Comparison of ENCODE assay signal across 10 mouse cellular contexts in genomic region chr7:141230570-141230969, GRCm38 (mm10). TPM values are rescaled to one million over a fixed set of nuclear protein-coding genes. Genes with fewer than 3 reads are reported as not detected.
DNase-seq lines count a peak whose midpoint lies in the region; ATAC-seq and TF ChIP-seq lines count a peak whose summit lies in the region.
"Had no signal": no experiment of that assay in that cellular context is flagged by ENCODE, and none has a peak within 500 bp of the region (broad histone marks: within the 10 kb centered on the region; RNA-seq: fewer than 3 reads in every experiment).

No protein-coding gene starts in this region.

- no peak overlapping the region for H3K9ac ChIP-seq in forebrain, embryonic 13.5 days
- H3K9ac ChIP-seq in forebrain, embryonic 16.5 days (replicated peaks; ENCODE audit: low read depth, low read length), result no peak overlapping the region
- no peak overlapping the region for H3K9ac ChIP-seq in kidney, postnatal 0 days (ENCODE audit: low read depth, low read length)
- no peak overlapping the region for H3K9ac ChIP-seq in liver, embryonic 15.5 days

- no peak overlapping the region for H3K27ac ChIP-seq in forebrain, embryonic 13.5 days
- H3K27ac ChIP-seq in forebrain, embryonic 16.5 days (ENCODE audit: low read length), result no peak overlapping the region
- H3K27ac ChIP-seq in kidney, postnatal 0 days, result no peak overlapping the region
- H3K27ac ChIP-seq in liver, embryonic 15.5 days (replicated peaks), result no peak overlapping the region

- H3K36me3 ChIP-seq in forebrain, embryonic 13.5 days (ENCODE audit: poor library complexity, severe bottlenecking), result peaks cover 52% of the 10 kb centered on the region
- peaks cover 20% of the 10 kb centered on the region for H3K36me3 ChIP-seq in forebrain, embryonic 16.5 days (ENCODE audit: control insufficient read depth, insufficient read depth)
- H3K36me3 ChIP-seq in kidney, postnatal 0 days (ENCODE audit: insufficient read depth, low read length), result peaks cover 31% of the 10 kb centered on the region
- peaks cover 52% of the 10 kb centered on the region for H3K36me3 ChIP-seq in liver, embryonic 15.5 days (replicated peaks)

- ATAC-seq in forebrain, embryonic 13.5 days, result no peak
- ATAC-seq in forebrain, embryonic 16.5 days, result no peak
- ATAC-seq in kidney, postnatal 0 days (replicated peaks; ENCODE audit: low FRiP score, low read depth), result no peak
- ATAC-seq in liver, embryonic 15.5 days (ENCODE audit: insufficient read depth), result no peak

- no peaks in the 10 kb centered on the region for H3K27me3 ChIP-seq in forebrain, embryonic 13.5 days
- H3K27me3 ChIP-seq in forebrain, embryonic 16.5 days (replicated peaks; ENCODE audit: control insufficient read depth, insufficient read depth, low read length), result no peaks in the 10 kb centered on the region
- no peaks in the 10 kb centered on the region for H3K27me3 ChIP-seq in kidney, postnatal 0 days (ENCODE audit: insufficient read depth, low read length)
- no peaks in the 10 kb centered on the region for H3K27me3 ChIP-seq in liver, embryonic 15.5 days

- peak overlapping the region; percentile 99 for H3K4me2 ChIP-seq in forebrain, embryonic 13.5 days
- no peak overlapping the region for H3K4me2 ChIP-seq in forebrain, embryonic 16.5 days (ENCODE audit: low read length)
- H3K4me2 ChIP-seq in kidney, postnatal 0 days (ENCODE audit: low read length), result 0 out of 2 replicates have a peak overlapping the region, but pooled peaks have one; percentile 68
- peak overlapping the region; percentile 72 for H3K4me2 ChIP-seq in liver, embryonic 15.5 days

- H3K4me1 ChIP-seq in forebrain, embryonic 13.5 days, result peaks cover 23% of the 10 kb centered on the region
- peaks cover 18% of the 10 kb centered on the region for H3K4me1 ChIP-seq in forebrain, embryonic 16.5 days (replicated peaks; ENCODE audit: control insufficient read depth, insufficient read depth, low read length)
- H3K4me1 ChIP-seq in kidney, postnatal 0 days (replicated peaks; ENCODE audit: insufficient read depth, low read length), result 0 out of 2 replicates have a peak, but pooled peaks cover 11% of the 10 kb centered on the region
- H3K4me1 ChIP-seq in liver, embryonic 15.5 days (replicated peaks), result peaks cover 26% of the 10 kb centered on the region

- H3K4me3 ChIP-seq in forebrain, embryonic 13.5 days, result peak overlapping the region; percentile 100; the same call in 1 of the 2 replicates
- no peak overlapping the region for H3K4me3 ChIP-seq in forebrain, embryonic 16.5 days (replicated peaks; ENCODE audit: low read length)
- H3K4me3 ChIP-seq in kidney, postnatal 0 days (replicated peaks; ENCODE audit: low read depth, low read length), result no peak overlapping the region
- H3K4me3 ChIP-seq in liver, embryonic 15.5 days (replicated peaks), result peak overlapping the region; percentile 71

- WGBS in forebrain, embryonic 13.5 days, result 92% methylated on average over 4 of the region's 4 CpGs
- WGBS in forebrain, embryonic 16.5 days, result 91% methylated on average over 4 of the region's 4 CpGs
- 85% methylated on average over 4 of the region's 4 CpGs for WGBS in kidney, postnatal 0 days
- WGBS in liver, embryonic 15.5 days (ENCODE audit: insufficient replicate concordance), result 86% methylated on average over 4 of the region's 4 CpGs

- no peaks in the 10 kb centered on the region for H3K9me3 ChIP-seq in forebrain, embryonic 13.5 days (replicated peaks)
- no peaks in the 10 kb centered on the region for H3K9me3 ChIP-seq in forebrain, embryonic 16.5 days (ENCODE audit: control insufficient read depth, low read length)
- H3K9me3 ChIP-seq in kidney, postnatal 0 days (replicated peaks; ENCODE audit: low read length), result no peaks in the 10 kb centered on the region
- no peaks in the 10 kb centered on the region for H3K9me3 ChIP-seq in liver, embryonic 15.5 days (replicated peaks)

- TF ChIP-seq CTCF in kidney, postnatal 0 days (IDR thresholded peaks at IDR 0.05; ENCODE audit: low read depth), result no peak

- DNase-seq in kidney, postnatal 0 days (ENCODE audit: low spot score), result no peak
- DNase-seq in kidney, postnatal 4 days, result no peak
- peak; percentile 35 for DNase-seq in Muller cell, postnatal 12 days (ENCODE audit: inconsistent ontology term)
- DNase-seq in frontal cortex, postnatal 25 days (ENCODE audit: low spot score in 2 of 2), result no peak
- DNase-seq in spleen, postnatal 36 days (ENCODE audit: low spot score in 2 of 2), result no peak
- DNase-seq: gastrocnemius, postnatal 10 days; kidney, adult 18-20 months had no signal

RNA-seq across cellular contexts. Expression of gene Phrf1, which starts 2.0 kb away (rescaled TPM):
- polyA plus RNA-seq in forebrain, embryonic 13.5 days (2015; fragmentation: Nextera tagmentation; extraction: Ambion mirVana), result 82.4 and 91.3 TPM in 2 replicates
- 90.2 and 96.1 TPM in 2 replicates for polyA plus RNA-seq in forebrain, embryonic 16.5 days (2015; fragmentation: Nextera tagmentation; extraction: Ambion mirVana)
- 37.2 and 39.8 TPM in 2 replicates for polyA plus RNA-seq in kidney, postnatal 0 days (2015; fragmentation: Nextera tagmentation; extraction: Ambion mirVana)
- 26.7 and 32.6 TPM in 2 replicates for polyA plus RNA-seq in liver, embryonic 15.5 days (2015; fragmentation: Nextera tagmentation; extraction: Ambion mirVana)

RNA-seq across cellular contexts. Expression of gene Rassf7, which starts 14.9 kb away (rescaled TPM):
- 29.4 and 33.8 TPM in 2 replicates for polyA plus RNA-seq in forebrain, embryonic 13.5 days (2015; fragmentation: Nextera tagmentation; extraction: Ambion mirVana)
- polyA plus RNA-seq in forebrain, embryonic 16.5 days (2015; fragmentation: Nextera tagmentation; extraction: Ambion mirVana), result 22.9 and 23.6 TPM in 2 replicates
- 61.5 and 62.5 TPM in 2 replicates for polyA plus RNA-seq in kidney, postnatal 0 days (2015; fragmentation: Nextera tagmentation; extraction: Ambion mirVana)
- 27.3 and 33.4 TPM in 2 replicates for polyA plus RNA-seq in liver, embryonic 15.5 days (2015; fragmentation: Nextera tagmentation; extraction: Ambion mirVana)

RNA-seq across cellular contexts. Expression of gene Lmntd2, which starts 16.7 kb away (rescaled TPM):
- 2.1 and 2.3 TPM in 2 replicates for polyA plus RNA-seq in forebrain, embryonic 13.5 days (2015; fragmentation: Nextera tagmentation; extraction: Ambion mirVana)
- polyA plus RNA-seq in forebrain, embryonic 16.5 days (2015; fragmentation: Nextera tagmentation; extraction: Ambion mirVana), result 0.76 and 1.2 TPM in 2 replicates
- polyA plus RNA-seq in kidney, postnatal 0 days (2015; fragmentation: Nextera tagmentation; extraction: Ambion mirVana), result 2.6 and 2.9 TPM in 2 replicates
- polyA plus RNA-seq in liver, embryonic 15.5 days (2015; fragmentation: Nextera tagmentation; extraction: Ambion mirVana), result 0.60 and 0.91 TPM in 2 replicates

RNA-seq across cellular contexts. Expression of gene Irf7, which starts 35.7 kb away (rescaled TPM):
- 1.0 and 1.1 TPM in 2 replicates for polyA plus RNA-seq in forebrain, embryonic 13.5 days (2015; fragmentation: Nextera tagmentation; extraction: Ambion mirVana)
- polyA plus RNA-seq in forebrain, embryonic 16.5 days (2015; fragmentation: Nextera tagmentation; extraction: Ambion mirVana), result 0.76 and 1.9 TPM in 2 replicates
- polyA plus RNA-seq in kidney, postnatal 0 days (2015; fragmentation: Nextera tagmentation; extraction: Ambion mirVana), result 14.5 and 21.1 TPM in 2 replicates
- 10.7 and 12.8 TPM in 2 replicates for polyA plus RNA-seq in liver, embryonic 15.5 days (2015; fragmentation: Nextera tagmentation; extraction: Ambion mirVana)

RNA-seq across cellular contexts. Expression of gene Lrrc56, which starts 36.6 kb away (rescaled TPM):
- 12.6 and 17.3 TPM in 2 replicates for polyA plus RNA-seq in forebrain, embryonic 13.5 days (2015; fragmentation: Nextera tagmentation; extraction: Ambion mirVana)
- polyA plus RNA-seq in forebrain, embryonic 16.5 days (2015; fragmentation: Nextera tagmentation; extraction: Ambion mirVana), result 10.0 and 13.9 TPM in 2 replicates
- polyA plus RNA-seq in kidney, postnatal 0 days (2015; fragmentation: Nextera tagmentation; extraction: Ambion mirVana), result 9.9 and 10.8 TPM in 2 replicates
- polyA plus RNA-seq in liver, embryonic 15.5 days (2015; fragmentation: Nextera tagmentation; extraction: Ambion mirVana), result 11.0 and 12.1 TPM in 2 replicates

Comparison
In these comparisons a context has a peak if more than half of its experiments do, and no peak if none do; other contexts are left out.
1. H3K4me3 ChIP-seq: peak in forebrain, embryonic 13.5 days (single experiment) and liver, embryonic 15.5 days (single experiment); none in forebrain, embryonic 16.5 days (single experiment) and kidney, postnatal 0 days (single experiment).